9 mouse cellular contexts compared by ENCODE assay signal in the genomic region with DNA sequence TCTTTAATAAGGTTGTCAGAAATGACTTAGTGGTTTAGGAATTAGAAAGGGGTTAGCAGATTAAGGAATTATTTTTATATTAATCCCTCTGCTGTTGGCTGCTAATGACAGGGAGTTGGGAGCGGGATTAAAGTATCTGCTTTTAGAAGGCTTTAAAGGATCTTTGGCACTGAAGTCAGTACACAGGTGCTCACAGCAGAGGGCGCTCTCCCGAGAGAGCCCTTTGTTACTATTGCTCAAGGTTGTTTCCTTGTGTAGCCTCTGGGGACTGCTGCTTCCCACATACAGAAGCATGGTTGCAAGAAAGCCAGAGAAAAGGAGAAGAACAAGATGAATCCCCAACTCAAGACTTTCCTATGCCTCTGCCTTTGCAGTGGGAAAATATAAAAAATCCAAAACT. TPM values are rescaled to one million over a fixed set of nuclear protein-coding genes. Genes with fewer than 3 reads are reported as not detected.
DNase-seq lines count a peak whose midpoint lies in the region; ATAC-seq and TF ChIP-seq lines count a peak whose summit lies in the region.
"Had no signal": no experiment of that assay in that cellular context is flagged by ENCODE, and none has a peak within 500 bp of the region (broad histone marks: within the 10 kb centered on the region; RNA-seq: fewer than 3 reads in every experiment).

No protein-coding gene starts in this region.

- no peak for TF ChIP-seq POLR2A in liver, adult 2 months (IDR thresholded peaks at IDR 0.05; ENCODE audit: extremely low read depth, insufficient read depth, low read length)

- H3K9ac ChIP-seq in forebrain, embryonic 14.5 days (ENCODE audit: low read length): no peak overlapping the region
- no peak overlapping the region for H3K9ac ChIP-seq in forebrain, embryonic 13.5 days
- H3K9ac ChIP-seq in liver, adult 2 months (ENCODE audit: low read depth, low read length): no peak overlapping the region
- H3K9ac ChIP-seq in liver, embryonic 12.5 days: no peak overlapping the region
- H3K9ac ChIP-seq: liver, embryonic 15.5 days had no signal

- peaks cover 4% of the 10 kb centered on the region for H3K4me1 ChIP-seq in forebrain, embryonic 14.5 days (ENCODE audit: control insufficient read depth, insufficient read depth, low read length)
- H3K4me1 ChIP-seq in forebrain, embryonic 13.5 days: peaks cover 13% of the 10 kb centered on the region
- peaks cover 5% of the 10 kb centered on the region; the same call in 1 of the 2 replicates for H3K4me1 ChIP-seq in liver, adult 2 months (ENCODE audit: control insufficient read depth, insufficient read depth, low read length)
- peaks cover 28% of the 10 kb centered on the region for H3K4me1 ChIP-seq in liver, embryonic 12.5 days

- no peak overlapping the region for H3K27ac ChIP-seq in forebrain, embryonic 14.5 days (ENCODE audit: low read depth, low read length)
- H3K27ac ChIP-seq in forebrain, embryonic 13.5 days: no peak overlapping the region
- H3K27ac ChIP-seq in liver, adult 2 months (replicated peaks; ENCODE audit: insufficient read depth, low read depth, low read length): no peak overlapping the region
- no peak overlapping the region for H3K27ac ChIP-seq in liver, embryonic 12.5 days
- H3K27ac ChIP-seq: liver, embryonic 15.5 days had no signal

- peaks cover 5% of the 10 kb centered on the region; the same call in 1 of the 2 replicates for H3K9me3 ChIP-seq in forebrain, embryonic 14.5 days (replicated peaks; ENCODE audit: control insufficient read depth, low read length)
- H3K9me3 ChIP-seq in forebrain, embryonic 13.5 days (replicated peaks): no peaks in the 10 kb centered on the region
- H3K9me3 ChIP-seq in liver, embryonic 12.5 days (replicated peaks): 0 out of 2 replicates have a peak, but pooled peaks cover 4% of the 10 kb centered on the region
- H3K9me3 ChIP-seq: liver, embryonic 15.5 days had no signal

- H3K79me2 ChIP-seq in liver, adult 2 months (ENCODE audit: control insufficient read depth, insufficient read depth, low read length): peaks cover 4% of the 10 kb centered on the region; the same call in 1 of the 2 replicates

- no peak overlapping the region for H3K4me3 ChIP-seq in forebrain, embryonic 14.5 days (ENCODE audit: low read depth, low read length)
- no peak overlapping the region for H3K4me3 ChIP-seq in forebrain, embryonic 13.5 days
- H3K4me3 ChIP-seq in liver, adult 2 months (ENCODE audit: insufficient read depth, low read depth, low read length): no peak overlapping the region
- no peak overlapping the region for H3K4me3 ChIP-seq in liver, embryonic 12.5 days
- H3K4me3 ChIP-seq: liver, embryonic 15.5 days had no signal

- H3K27me3 ChIP-seq in forebrain, embryonic 14.5 days (replicated peaks; ENCODE audit: control insufficient read depth, insufficient read depth, low read length): no peaks in the 10 kb centered on the region
- H3K27me3 ChIP-seq in forebrain, embryonic 13.5 days: no peaks in the 10 kb centered on the region
- no peaks in the 10 kb centered on the region for H3K27me3 ChIP-seq in liver, adult 2 months (ENCODE audit: control insufficient read depth, insufficient read depth, low read length)
- H3K27me3 ChIP-seq in liver, embryonic 12.5 days (replicated peaks): no peaks in the 10 kb centered on the region
- H3K27me3 ChIP-seq: liver, embryonic 15.5 days had no signal

- peak; percentile 26; the same call in 1 of the 2 replicates for ATAC-seq in forebrain, embryonic 14.5 days
- ATAC-seq in forebrain, embryonic 13.5 days: no peak
- ATAC-seq in liver, embryonic 12.5 days: no peak

- no peak overlapping the region for H3K4me2 ChIP-seq in forebrain, embryonic 14.5 days (ENCODE audit: low read length)
- H3K4me2 ChIP-seq in forebrain, embryonic 13.5 days: no peak overlapping the region
- H3K4me2 ChIP-seq in liver, embryonic 12.5 days: no peak overlapping the region
- H3K4me2 ChIP-seq: liver, embryonic 15.5 days had no signal

- peak; percentile 71 for TF ChIP-seq CTCF in liver, adult 2 months (IDR thresholded peaks at IDR 0.05; ENCODE audit: low read depth, low read length)

- DNase-seq in forebrain, embryonic 14.5 days (ENCODE audit: low spot score): peak; percentile 76
- DNase-seq in liver, adult 2 months (ENCODE audit: extremely low read depth, low read depth, low spot score): peak; percentile 50
- DNase-seq in MN1 (ENCODE audit: low spot score): peak; percentile 72
- peak; percentile 71 for DNase-seq in embryo, embryonic 11 days
- peak; percentile 43 for DNase-seq in lung, postnatal 36 days
- no peak for DNase-seq in layer of hippocampus, adult 18-20 months (ENCODE audit: low spot score in 2 of 2)

- peaks cover 26% of the 10 kb centered on the region for H3K36me3 ChIP-seq in forebrain, embryonic 14.5 days (ENCODE audit: control insufficient read depth, insufficient read depth, low read length)
- peaks cover 34% of the 10 kb centered on the region for H3K36me3 ChIP-seq in forebrain, embryonic 13.5 days (ENCODE audit: poor library complexity, severe bottlenecking)
- peaks cover 10% of the 10 kb centered on the region; the same call in 1 of the 2 replicates for H3K36me3 ChIP-seq in liver, adult 2 months (ENCODE audit: control insufficient read depth, insufficient read depth, low read length)
- H3K36me3 ChIP-seq in liver, embryonic 12.5 days: peaks cover 52% of the 10 kb centered on the region

- WGBS in forebrain, embryonic 14.5 days: 19% methylated on average over 3 of the region's 3 CpGs
- 14% methylated on average over 3 of the region's 3 CpGs for WGBS in forebrain, embryonic 13.5 days
- WGBS in liver, adult 2 months: 25% methylated on average over 3 of the region's 3 CpGs
- WGBS in liver, embryonic 12.5 days (ENCODE audit: insufficient replicate concordance): 25% methylated on average over 3 of the region's 3 CpGs

RNA-seq across cellular contexts. Expression of gene Acbd6, which starts 6.8 kb away (rescaled TPM):
- 91.4 and 92.8 TPM in 2 replicates for polyA plus RNA-seq in forebrain, embryonic 14.5 days (2014; fragmentation: Nextera tagmentation; extraction: Ambion mirVana)
- 74.2 and 84.3 TPM in 2 replicates for polyA plus RNA-seq in forebrain, embryonic 13.5 days (2015; fragmentation: Nextera tagmentation; extraction: Ambion mirVana)
- total RNA-seq in liver, adult 2 months (2014; rRNA removed): 14.8 and 19.9 TPM in 2 replicates
- 71.5 and 79.6 TPM in 2 replicates for polyA plus RNA-seq in liver, adult 2 months (2012; rRNA removed)
- polyA plus RNA-seq in liver, embryonic 12.5 days (2016; fragmentation: Nextera tagmentation; extraction: Ambion mirVana): 87.7 and 88.9 TPM in 2 replicates
- 100 to 1,000 TPM; 102 to 107 TPM for total RNA-seq in layer of hippocampus, adult 18-20 months (2021)

Comparison
In these comparisons a context has a peak if more than half of its experiments do, and no peak if none do; other contexts are left out.
1. DNase-seq: peak in forebrain, embryonic 14.5 days (single experiment), liver, adult 2 months (single experiment), MN1 (single experiment), embryo, embryonic 11 days (single experiment) and lung, postnatal 36 days (single experiment); none in layer of hippocampus, adult 18-20 months (0 of 2).